Mouse (Mus musculus) G1E (cell line): ENCODE measurements around the gene Sorbs1.

Experiments
- CTCF ChIP-seq: IDR thresholded peaks from 2 replicates; pipeline ENCODE4 v1.5.1; 2012; ENCODE audit warnings: low read depth, low read length, inconsistent platforms, mixed read lengths
- GATA1 ChIP-seq: IDR thresholded peaks from 2 replicates; pipeline ENCODE4 v1.6.1; 2012; ENCODE audit warnings: borderline replicate concordance, low read length, inconsistent platforms, mixed read lengths
- GATA2 ChIP-seq: IDR thresholded peaks from 2 replicates; pipeline ENCODE4 v1.6.1; 2012; ENCODE audit warnings: low read depth, low read length, inconsistent platforms, borderline replicate concordance
- POLR2AphosphoS5 ChIP-seq: IDR thresholded peaks from 2 replicates; pipeline ENCODE4 v1.6.1; 2012; ENCODE audit warnings: low read depth, low read length, inconsistent platforms; ENCODE audit not compliant: insufficient replicate concordance

DNA sequence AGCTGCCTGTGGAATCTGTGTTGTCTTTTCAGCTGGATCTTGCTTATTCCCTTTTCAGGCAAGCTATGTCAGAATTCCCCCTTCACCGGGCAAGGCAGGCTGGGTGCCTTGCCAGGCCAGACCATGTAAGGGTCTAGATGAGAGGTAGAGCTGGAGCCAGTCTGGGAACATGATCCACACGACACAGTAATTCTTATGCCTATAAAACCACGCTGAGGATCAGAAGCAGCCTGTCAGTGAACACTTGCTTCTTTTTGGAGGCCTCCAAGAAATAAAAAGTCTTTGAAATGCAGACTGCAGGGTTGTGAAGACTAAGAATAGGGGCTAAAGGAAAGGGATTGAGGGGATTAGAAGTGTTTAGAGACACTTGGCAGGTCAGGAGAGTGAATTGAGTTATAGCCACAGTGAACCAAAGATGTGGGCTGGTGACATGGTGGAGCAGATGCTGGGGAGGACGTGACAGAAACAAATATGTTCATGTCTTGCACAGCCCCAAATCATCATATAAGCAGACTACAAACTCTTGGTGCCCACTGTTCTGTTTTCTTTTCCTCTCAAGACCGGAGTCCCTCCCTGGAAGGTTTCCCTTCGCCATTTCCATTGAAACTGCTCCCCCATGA, 36.0 kb upstream of the Sorbs1 start:
- TF ChIP-seq GATA1 (no peak), POLR2AphosphoS5 (no peak), CTCF (no peak), GATA2 (no peak)
